Mouse (Mus musculus): ENCODE measurements at regions not wholly inside any gene's neighbourhood (a gene's known extent, or its start where the extent isn't known, plus 50 kb on each side); places are given as distances from the start of the nearest gene placed in this dataset.
A peak's percentile ranks its signal among the peaks of the same experiment; 100 is the strongest.

GRCm38 (mm10) chr19:21527391-21527790, 54.1 kb upstream of the Gda start:
- DNase-seq (ENCODE audit: low spot score), result no peak

- peak; percentile 81 for DNase-seq (ENCODE audit: low spot score)
Observed at GRCm38 (mm10) chr19:21525808-21526207, 52.6 kb upstream of the Gda start.

All from layer of hippocampus, adult 11-12 months (tissue).